Mouse (Mus musculus) stomach, embryonic 14.5 days (tissue): ENCODE data around the gene Arhgef28. TPM values are rescaled to one million over a fixed set of nuclear protein-coding genes. Genes with fewer than 3 reads are reported as not detected.
"Not testable (repeated sequence)": the region's sequence is repeated elsewhere in the genome, so short reads cannot be mapped to it uniquely, and the experiment has no call there.

Experiments
- ATAC-seq: fragments of 200-750 bp; cut with Nextera tagmentation; 2 replicates; pipeline ENCODE4 v1.8.0; 2017; ENCODE audit warnings: low read depth, moderate TSS enrichment; ENCODE audit not compliant: insufficient number of reproducible peaks, insufficient read depth, low FRiP score
- H3K27ac ChIP-seq: fragments of 300-500 bp; sonication (generic); 2 replicates; pipeline ENCODE4 v1.5.1; 2014; ENCODE audit warnings: mild to moderate bottlenecking, low read length, moderate library complexity, mixed read lengths
- H3K27me3 ChIP-seq: fragments of 300-500 bp; sonication (generic); 2 replicates; pipeline ENCODE4 v1.6.1; 2014; ENCODE audit warnings: low read length, control low read depth, mixed read lengths; ENCODE audit not compliant: control insufficient read depth, insufficient read depth
- H3K36me3 ChIP-seq: fragments of 300-500 bp; sonication (generic); 2 replicates; pipeline ENCODE4 v1.6.1; 2014; ENCODE audit warnings: mild to moderate bottlenecking, control low read depth, low read length, moderate library complexity, mixed read lengths; ENCODE audit not compliant: control insufficient read depth, insufficient read depth
- H3K4me1 ChIP-seq: fragments of 300-500 bp; sonication (generic); 2 replicates; pipeline ENCODE4 v1.6.1; 2014; ENCODE audit warnings: low read length, control low read depth, mixed read lengths; ENCODE audit not compliant: control insufficient read depth, insufficient read depth
- H3K4me2 ChIP-seq: fragments of 300-500 bp; sonication (generic); replicated peaks from 2 replicates; pipeline ENCODE4 v1.6.1; 2014; ENCODE audit warnings: low read depth, low read length, control low read depth
- H3K4me3 ChIP-seq: fragments of 300-500 bp; sonication (generic); 2 replicates; pipeline ENCODE4 v1.5.1; 2014; ENCODE audit warnings: low read depth, low read length, control low read depth
- H3K9ac ChIP-seq: fragments of 300-500 bp; sonication (generic); replicated peaks from 2 replicates; pipeline ENCODE4 v1.6.1; 2014; ENCODE audit warnings: low read depth, mild to moderate bottlenecking, control low read depth, low read length, moderate library complexity, mixed read lengths
- H3K9me3 ChIP-seq: fragments of 300-500 bp; sonication (generic); 2 replicates; pipeline ENCODE4 v1.6.1; 2016; ENCODE audit warnings: low read depth, low read length, control low read depth; ENCODE audit not compliant: control insufficient read depth
- WGBS: fragments of 180-500 bp; shearing (Covaris S2); extraction: QIAGEN DNeasy Blood & Tissue Kit; methylation state at CpG from one replicate; pipeline ENCODE4 v1.1.7; 2014; 5-methylcytosine and 5-hydroxymethylcytosine counted together
- polyA plus RNA-seq: library from polyadenylated mRNA; unstranded; fragments of >200 nt; fragmentation: Nextera tagmentation; extraction: Ambion mirVana; gene quantifications from 2 replicates; pipeline ENCODE4 v1.2.1, GENCODE M21; 2014

Gene Arhgef28
- polyA plus RNA-seq, 1 experiment from 2014 or later: 28.4 TPM

GRCm38 (mm10) chr13:98117566-98118254 is 88.5 kb downstream of the Arhgef28 start:
- Histone ChIP-seq H3K27ac (peak overlapping the region; percentile 68), H3K9me3 (no peaks in the 10 kb centered on the region), H3K4me3 (no peak overlapping the region), H3K36me3 (no peaks in the 10 kb centered on the region), H3K9ac (no peak overlapping the region), H3K4me1 (peaks cover 32% of the 10 kb centered on the region), H3K27me3 (no peaks in the 10 kb centered on the region), H3K4me2 (no peak overlapping the region)
- ATAC-seq: no peak
- WGBS: 61% methylated on average over 7 of the region's 7 CpGs

GRCm38 (mm10) chr13:98115650-98116049 is 90.6 kb downstream of the Arhgef28 start:
- Histone ChIP-seq H3K4me3 (no peak overlapping the region), H3K36me3 (no peaks in the 10 kb centered on the region), H3K4me2 (no peak overlapping the region), H3K27me3 (no peaks in the 10 kb centered on the region), H3K9ac (no peak overlapping the region), H3K9me3 (no peaks in the 10 kb centered on the region), H3K27ac (no peak overlapping the region), H3K4me1 (peaks cover 21% of the 10 kb centered on the region; the same call in 1 of the 2 replicates)
- 44% methylated on average over 6 of the region's 6 CpGs for WGBS
- ATAC-seq: peak; percentile 57; the same call in 1 of the 2 replicates

- Histone ChIP-seq H3K4me3 (no peak overlapping the region), H3K4me1 (peaks cover 21% of the 10 kb centered on the region; the same call in 1 of the 2 replicates), H3K9ac (no peak overlapping the region), H3K36me3 (no peaks in the 10 kb centered on the region), H3K27ac (no peak overlapping the region), H3K27me3 (no peaks in the 10 kb centered on the region), H3K9me3 (no peaks in the 10 kb centered on the region), H3K4me2 (no peak overlapping the region)
- 57% methylated on average over 4 of the region's 4 CpGs for WGBS
- ATAC-seq: no peak
Observed at GRCm38 (mm10) chr13:98115051-98115450, 91.2 kb downstream of the Arhgef28 start.

- no peak for ATAC-seq
- H3K4me3 ChIP-seq: no peak overlapping the region
- H3K27me3 ChIP-seq: no peaks in the 10 kb centered on the region
- 49% methylated on average over 7 of the region's 7 CpGs for WGBS
- H3K9me3 ChIP-seq: no peaks in the 10 kb centered on the region
- H3K4me2 ChIP-seq: no peak overlapping the region
- peaks cover 15% of the 10 kb centered on the region; the same call in 1 of the 2 replicates for H3K4me1 ChIP-seq
- H3K27ac ChIP-seq: peak overlapping the region; percentile 30; the same call in 1 of the 2 replicates
- no peaks in the 10 kb centered on the region for H3K36me3 ChIP-seq
- no peak overlapping the region for H3K9ac ChIP-seq
Observed at GRCm38 (mm10) chr13:98112812-98113503, 93.3 kb downstream of the Arhgef28 start.

GRCm38 (mm10) chr13:98111531-98111930 is 94.7 kb downstream of the Arhgef28 start:
- Histone ChIP-seq H3K9me3 (no peaks in the 10 kb centered on the region), H3K9ac (no peak overlapping the region), H3K4me1 (peaks cover 11% of the 10 kb centered on the region; the same call in 1 of the 2 replicates), H3K27ac (no peak overlapping the region), H3K27me3 (no peaks in the 10 kb centered on the region), H3K36me3 (no peaks in the 10 kb centered on the region), H3K4me2 (no peak overlapping the region), H3K4me3 (no peak overlapping the region)
- WGBS: 79% methylated on average over 5 of the region's 5 CpGs
- ATAC-seq: no peak

- Histone ChIP-seq H3K27me3 (no peaks in the 10 kb centered on the region), H3K9ac (no peak overlapping the region), H3K9me3 (no peaks in the 10 kb centered on the region), H3K4me3 (no peak overlapping the region), H3K4me2 (no peak overlapping the region), H3K36me3 (no peaks in the 10 kb centered on the region), H3K4me1 (peaks cover 11% of the 10 kb centered on the region; the same call in 1 of the 2 replicates), H3K27ac (no peak overlapping the region)
- ATAC-seq: no peak
- WGBS: 70% methylated on average over 2 of the region's 2 CpGs
Observed at GRCm38 (mm10) chr13:98111021-98111420, 95.2 kb downstream of the Arhgef28 start.

GRCm38 (mm10) chr13:98108481-98108880 is 97.8 kb downstream of the Arhgef28 start:
- not testable (repeated sequence) for H3K4me2 ChIP-seq, H3K4me1 ChIP-seq, ATAC-seq, H3K4me3 ChIP-seq, H3K27me3 ChIP-seq, H3K27ac ChIP-seq, H3K9me3 ChIP-seq, H3K9ac ChIP-seq, H3K36me3 ChIP-seq
- WGBS: 88% methylated on average over 3 of the region's 3 CpGs

- 73% methylated on average over 2 of the region's 2 CpGs for WGBS
- Histone ChIP-seq H3K4me2 (no peak overlapping the region), H3K36me3 (no peaks in the 10 kb centered on the region), H3K27me3 (no peaks in the 10 kb centered on the region), H3K4me3 (no peak overlapping the region), H3K27ac (no peak overlapping the region), H3K4me1 (0 out of 2 replicates have a peak, but pooled peaks cover 2% of the 10 kb centered on the region), H3K9me3 (no peaks in the 10 kb centered on the region), H3K9ac (no peak overlapping the region)
- no peak for ATAC-seq
Observed at GRCm38 (mm10) chr13:98107621-98108020, 98.6 kb downstream of the Arhgef28 start.
